Mouse (Mus musculus) gastrocnemius, adult 2 months (tissue): Measurements from ENCODE around the gene Pex11b. TPM values are rescaled to one million over a fixed set of nuclear protein-coding genes. Genes with fewer than 3 reads are reported as not detected.
"Not testable (repeated sequence)": the region's sequence is repeated elsewhere in the genome, so short reads cannot be mapped to it uniquely, and the experiment has no call there.

Experiments
- DNase-seq: peaks from one replicate; pipeline ENCODE4 v3.0.0; 2022
- H3K27ac ChIP-seq: fragments of 200-600 bp; 2 replicates; pipeline ENCODE4 v1.8.1; 2022; ENCODE audit warnings: mild to moderate bottlenecking
- H3K4me3 ChIP-seq: fragments of 200-600 bp; 2 replicates; pipeline ENCODE4 v1.8.1; 2022; ENCODE audit warnings: mild to moderate bottlenecking, moderate library complexity
- CTCF ChIP-seq: fragments of 200-600 bp; IDR thresholded peaks from 2 replicates; pipeline ENCODE4 v1.8.1; 2022; ENCODE audit warnings: antibody characterized with exemption, mild to moderate bottlenecking, moderate library complexity
- intact Hi-C: fragments of 180-260 bp; cut with DNase I; formaldehyde crosslinking; loops from one replicate; pipeline ENCODE4 v1.15.1; 2025
- total RNA-seq, 2 experiments: library from RNA; stranded (reverse); gene quantifications; 2 replicates each; pipeline ENCODE4 v1.2.3; 2021

The Pex11b gene
- total RNA-seq, 2 experiments from 2014 or later: 22.6 to 24.2 TPM

- Histone ChIP-seq H3K27ac (no peak overlapping the region), H3K4me3 (no peak overlapping the region)
- intact Hi-C loops: no loop called here
- DNase-seq: no peak
- TF ChIP-seq CTCF: no peak
Observed at GRCm38 (mm10) chr3:96634015-96634414, 1.2 kb upstream of the Pex11b start.

- Histone ChIP-seq H3K27ac (peak overlapping the region; percentile 95), H3K4me3 (peak overlapping the region; percentile 85)
- intact Hi-C loops: no loop called here
- TF ChIP-seq CTCF: no peak
- no peak for DNase-seq
Observed at GRCm38 (mm10) chr3:96635906-96636305, 730 bp downstream of the Pex11b start.

- DNase-seq: no peak
- Histone ChIP-seq H3K27ac (peak overlapping the region; percentile 95), H3K4me3 (peak overlapping the region; percentile 85)
- intact Hi-C loops: no loop called here
- TF ChIP-seq CTCF: no peak
Observed at GRCm38 (mm10) chr3:96636448-96636847, 1.3 kb downstream of the Pex11b start.

- no peak overlapping the region for H3K4me3 ChIP-seq
- TF ChIP-seq CTCF: peak; percentile 86
- intact Hi-C loops: loop anchor here (2.0 kb wide), 1 partner anchor 58 kb away; no protein-coding TSS in a partner anchor
- DNase-seq: peak; percentile 68
- no peak overlapping the region for H3K27ac ChIP-seq
Observed at GRCm38 (mm10) chr3:96639219-96639618, 4.0 kb downstream of the Pex11b start.

GRCm38 (mm10) chr3:96645018-96645649, 10.0 kb downstream of the Pex11b start, which contains the start of gene Itga10:
Gene Itga10 (plus strand): TSS chr3:96645584.
- H3K27ac ChIP-seq: peak within 1 kb of the TSS; percentile 32; the same call in 1 of the 2 replicates
- H3K4me3 ChIP-seq: peak within 1 kb of the TSS; percentile 50
- peak; percentile 72 for TF ChIP-seq CTCF
- intact Hi-C loops: no loop called here
- DNase-seq: peak; percentile 45

GRCm38 (mm10) chr3:96647365-96647764, 12.2 kb downstream of the Pex11b start:
- no peak overlapping the region for H3K27ac ChIP-seq
- H3K4me3 ChIP-seq: no peak overlapping the region
- no peak for TF ChIP-seq CTCF
- DNase-seq: no peak
- intact Hi-C loops: no loop called here

GRCm38 (mm10) chr3:96660901-96661300, 25.7 kb downstream of the Pex11b start:
- Histone ChIP-seq H3K27ac (no peak overlapping the region), H3K4me3 (no peak overlapping the region)
- TF ChIP-seq CTCF: no peak
- intact Hi-C loops: no loop called here
- DNase-seq: no peak

- DNase-seq: no peak
- no peak for TF ChIP-seq CTCF
- intact Hi-C loops: no loop called here
- peak overlapping the region; percentile 67 for H3K27ac ChIP-seq
- peak overlapping the region; percentile 62; the same call in 1 of the 2 replicates for H3K4me3 ChIP-seq
Observed at GRCm38 (mm10) chr3:96662731-96663316, 27.6 kb downstream of the Pex11b start.

- peak; percentile 85 for DNase-seq
- H3K4me3 ChIP-seq: peak overlapping the region; percentile 62
- intact Hi-C loops: no loop called here
- peak; percentile 86 for TF ChIP-seq CTCF
- peak overlapping the region; percentile 67 for H3K27ac ChIP-seq
Observed at GRCm38 (mm10) chr3:96663432-96664239, 28.5 kb downstream of the Pex11b start.

GRCm38 (mm10) chr3:96665732-96666363, 30.7 kb downstream of the Pex11b start:
- DNase-seq: not testable (repeated sequence)

GRCm38 (mm10) chr3:96666916-96667315, 31.7 kb downstream of the Pex11b start:
- intact Hi-C loops: loop anchor here (5.0 kb wide), 1 partner anchor 40 kb away; the partner anchor contains the start of gene Nudt17
- Histone ChIP-seq H3K4me3 (no peak overlapping the region), H3K27ac (no peak overlapping the region)
- TF ChIP-seq CTCF: no peak
- DNase-seq: no peak

More at GRCm38 (mm10) chr3:96665732-96666363, 30.7 kb downstream of the Pex11b start:
- intact Hi-C loops: loop anchor here (5.0 kb wide), 1 partner anchor 41 kb away; the partner anchor contains the start of gene Nudt17
- not testable (repeated sequence) for H3K4me3 ChIP-seq, H3K27ac ChIP-seq

GRCm38 (mm10) chr3:96667316-96667715, 32.1 kb downstream of the Pex11b start:
- Histone ChIP-seq H3K27ac (no peak overlapping the region), H3K4me3 (no peak overlapping the region)
- peak; percentile 53 for TF ChIP-seq CTCF
- no peak for DNase-seq
- intact Hi-C loops: loop anchor here (5.0 kb wide), 1 partner anchor 40 kb away; the partner anchor contains the start of gene Nudt17
